Mouse (Mus musculus) kidney, adult 2 months (tissue): ENCODE measurements around the gene Gm13276.
"Not testable (repeated sequence)": the region's sequence is repeated elsewhere in the genome, so short reads cannot be mapped to it uniquely, and the experiment has no call there.

ENCODE experiments used
- CTCF ChIP-seq: fragments of 200-500 bp; conservative IDR thresholded peaks from 2 replicates; pipeline ENCODE4 v1.5.1; 2011; ENCODE audit warnings: low read depth, mild to moderate bottlenecking, control low read depth, low read length, moderate library complexity, mixed read lengths; ENCODE audit not compliant: insufficient read depth, insufficient read length
- POLR2A ChIP-seq: fragments of 200-500 bp; IDR thresholded peaks from one replicate; pipeline ENCODE4 v1.6.1; 2011; ENCODE audit warnings: low read depth, low read length, control low read depth

DNA sequence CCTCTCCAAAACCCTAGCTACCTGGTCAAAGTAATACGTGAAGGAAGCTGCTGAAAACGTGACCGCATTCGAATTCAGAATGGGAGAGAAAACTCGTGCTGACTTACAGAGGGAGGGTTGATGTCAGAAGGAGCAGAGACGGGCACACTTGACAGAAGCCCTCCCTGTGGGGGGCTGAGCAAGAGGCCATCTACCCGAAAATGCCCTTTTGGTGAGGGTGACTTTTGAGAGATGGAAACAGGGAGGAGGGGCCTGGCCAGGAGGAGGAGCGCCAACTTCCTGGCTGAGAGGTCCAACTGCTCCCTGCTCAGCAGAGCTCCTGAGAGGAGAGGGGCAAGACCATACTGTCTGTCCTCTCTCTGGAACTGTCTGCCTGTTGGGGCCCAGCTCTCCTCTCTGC, 19.7 kb downstream of the Gm13276 start, which contains the start of gene Gm13288:
- TF ChIP-seq CTCF, POLR2A: not testable (repeated sequence)
